Mouse (Mus musculus) kidney, embryonic 16.5 days (tissue): ENCODE measurements around the gene Prex1. TPM values are rescaled to one million over a fixed set of nuclear protein-coding genes. Genes with fewer than 3 reads are reported as not detected.
A peak's percentile ranks its signal among the peaks of the same experiment; 100 is the strongest.

Source experiments
- ATAC-seq: fragments of 200-750 bp; cut with Nextera tagmentation; 2 replicates; pipeline ENCODE4 v1.8.0; 2017; ENCODE audit warnings: moderate TSS enrichment; ENCODE audit not compliant: low FRiP score, low TSS enrichment
- H3K27ac ChIP-seq: fragments of 300-500 bp; sonication (generic); 2 replicates; pipeline ENCODE4 v1.5.1; 2014; ENCODE audit warnings: low read length
- H3K27me3 ChIP-seq: fragments of 300-500 bp; sonication (generic); 2 replicates; pipeline ENCODE4 v1.6.1; 2014; ENCODE audit warnings: low read length, control low read depth, mixed read lengths; ENCODE audit not compliant: insufficient read depth
- H3K36me3 ChIP-seq: fragments of 300-500 bp; sonication (generic); 2 replicates; pipeline ENCODE4 v1.6.1; 2014; ENCODE audit warnings: low read length, control low read depth, mixed read lengths; ENCODE audit not compliant: insufficient read depth
- H3K4me1 ChIP-seq: fragments of 300-500 bp; sonication (generic); 2 replicates; pipeline ENCODE4 v1.6.1; 2014; ENCODE audit warnings: low read length, control low read depth, mixed read lengths; ENCODE audit not compliant: insufficient read depth
- H3K4me2 ChIP-seq: fragments of 300-500 bp; sonication (generic); replicated peaks from 2 replicates; pipeline ENCODE4 v1.6.1; 2014; ENCODE audit warnings: low read depth, low read length
- H3K4me3 ChIP-seq: fragments of 300-500 bp; sonication (generic); 2 replicates; pipeline ENCODE4 v1.5.1; 2014; ENCODE audit warnings: mild to moderate bottlenecking, low read length
- H3K9ac ChIP-seq: fragments of 300-500 bp; sonication (generic); replicated peaks from 2 replicates; pipeline ENCODE4 v1.6.1; 2014; ENCODE audit warnings: low read length
- H3K9me3 ChIP-seq: fragments of 300-500 bp; sonication (generic); 2 replicates; pipeline ENCODE4 v1.6.1; 2016; ENCODE audit warnings: low read length, control low read depth
- WGBS: fragments of 180-500 bp; shearing (Covaris S2); extraction: QIAGEN DNeasy Blood & Tissue Kit; methylation state at CpG from one replicate; pipeline ENCODE4 v1.1.7; 2014; 5-methylcytosine and 5-hydroxymethylcytosine counted together
- polyA plus RNA-seq: library from polyadenylated mRNA; unstranded; fragments of >200 nt; fragmentation: Nextera tagmentation; extraction: Ambion mirVana; gene quantifications from 2 replicates; pipeline ENCODE4 v1.2.1, GENCODE M21; 2015

The Prex1 gene
- polyA plus RNA-seq, 1 experiment from 2014 or later = 15.7 TPM

DNA sequence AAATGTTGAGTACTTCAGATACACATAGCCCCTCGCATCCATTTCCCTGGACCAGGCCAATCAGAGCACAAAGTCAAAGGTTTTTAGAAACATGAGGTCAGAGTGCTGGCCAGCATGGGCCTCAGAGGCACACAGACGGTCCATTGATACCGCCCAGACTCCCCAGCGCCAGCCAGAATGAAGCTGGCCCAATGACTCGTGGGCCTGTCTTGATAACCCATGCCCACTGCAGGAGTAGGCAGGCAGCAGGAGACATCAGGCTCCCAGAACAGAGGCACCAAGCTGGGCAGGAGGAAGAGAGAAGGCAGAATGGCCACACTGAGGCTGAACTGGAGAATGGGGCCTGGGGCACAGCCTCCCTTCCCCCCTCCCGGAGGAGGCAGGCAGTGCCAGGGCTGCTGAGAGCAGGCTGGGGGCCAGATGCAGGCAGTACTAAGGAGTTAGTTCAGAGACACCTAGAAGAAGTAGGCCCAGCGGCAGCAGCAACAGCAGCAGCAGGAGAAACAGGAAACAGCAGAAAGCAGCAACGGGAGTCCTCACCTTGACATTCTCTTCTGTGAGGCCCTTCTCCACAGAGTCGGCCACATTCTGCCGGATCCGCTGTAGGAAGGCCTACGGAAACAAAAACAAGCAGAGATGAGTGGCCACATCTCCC lies 67.1 kb downstream of the Prex1 start:
- H3K9me3 ChIP-seq = no peaks in the 10 kb centered on the region
- no peak overlapping the region for H3K4me2 ChIP-seq
- no peaks in the 10 kb centered on the region for H3K27me3 ChIP-seq
- H3K4me1 ChIP-seq = 0 out of 2 replicates have a peak, but pooled peaks cover 4% of the 10 kb centered on the region
- WGBS = 76% methylated on average over 12 of the region's 12 CpGs
- no peak overlapping the region for H3K4me3 ChIP-seq
- ATAC-seq = no peak
- H3K27ac ChIP-seq = no peak overlapping the region
- H3K9ac ChIP-seq = 0 out of 2 replicates have a peak overlapping the region, but pooled peaks have one; percentile 8
- H3K36me3 ChIP-seq = no peaks in the 10 kb centered on the region

DNA sequence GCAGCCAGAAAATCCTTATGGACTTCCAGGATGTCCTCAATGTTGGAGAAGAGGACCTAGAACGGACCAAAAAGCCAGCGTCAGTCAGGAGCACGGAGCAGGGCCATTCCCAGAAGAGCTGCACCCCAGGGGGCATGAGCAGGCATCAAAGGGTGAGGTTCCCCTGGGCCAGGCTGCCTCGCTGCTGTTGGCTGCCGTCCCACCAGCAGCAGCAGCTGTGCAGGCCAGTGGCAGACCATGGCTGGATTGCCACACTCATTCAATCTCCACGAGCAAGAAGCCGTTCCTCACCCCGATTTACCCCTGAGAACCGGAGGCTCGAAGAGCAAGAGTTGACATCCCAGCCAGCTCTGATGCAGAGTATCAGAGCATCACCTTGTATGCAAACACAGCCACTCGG lies 68.8 kb downstream of the Prex1 start:
- Histone ChIP-seq H3K4me3 (no peak overlapping the region), H3K9me3 (no peaks in the 10 kb centered on the region), H3K27ac (no peak overlapping the region), H3K4me1 (no peaks in the 10 kb centered on the region), H3K4me2 (no peak overlapping the region), H3K27me3 (no peaks in the 10 kb centered on the region), H3K9ac (no peak overlapping the region), H3K36me3 (0 out of 2 replicates have a peak, but pooled peaks cover 6% of the 10 kb centered on the region)
- WGBS = 85% methylated on average over 11 of the region's 11 CpGs
- ATAC-seq = no peak

DNA sequence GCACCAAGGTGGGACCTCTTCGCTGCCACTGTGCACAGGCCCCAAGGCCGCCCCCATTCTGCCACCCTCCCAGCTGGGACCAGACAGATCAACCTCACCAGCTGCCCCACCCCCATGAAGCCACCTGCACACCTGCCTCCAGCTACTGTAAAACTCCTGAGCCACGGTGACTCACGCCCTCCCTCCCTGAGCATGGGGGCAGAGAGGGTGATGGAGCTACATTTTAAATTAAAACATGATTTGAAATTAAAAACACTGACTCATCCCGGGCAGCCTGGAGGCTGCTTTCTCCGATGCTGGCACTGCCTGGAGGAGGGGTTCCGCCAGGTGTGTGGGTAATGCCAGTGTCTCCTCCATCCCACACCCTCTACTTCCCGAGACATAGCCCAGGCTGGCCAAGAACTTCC lies 71.0 kb downstream of the Prex1 start:
- Histone ChIP-seq H3K4me1 (peaks cover under 1% of the 10 kb centered on the region; the same call in 1 of the 2 replicates), H3K27me3 (no peaks in the 10 kb centered on the region), H3K9ac (no peak overlapping the region), H3K9me3 (no peaks in the 10 kb centered on the region), H3K36me3 (0 out of 2 replicates have a peak, but pooled peaks cover 6% of the 10 kb centered on the region), H3K4me3 (no peak overlapping the region), H3K4me2 (no peak overlapping the region), H3K27ac (no peak overlapping the region)
- no peak for ATAC-seq
- WGBS = 88% methylated on average over 8 of the region's 8 CpGs

DNA sequence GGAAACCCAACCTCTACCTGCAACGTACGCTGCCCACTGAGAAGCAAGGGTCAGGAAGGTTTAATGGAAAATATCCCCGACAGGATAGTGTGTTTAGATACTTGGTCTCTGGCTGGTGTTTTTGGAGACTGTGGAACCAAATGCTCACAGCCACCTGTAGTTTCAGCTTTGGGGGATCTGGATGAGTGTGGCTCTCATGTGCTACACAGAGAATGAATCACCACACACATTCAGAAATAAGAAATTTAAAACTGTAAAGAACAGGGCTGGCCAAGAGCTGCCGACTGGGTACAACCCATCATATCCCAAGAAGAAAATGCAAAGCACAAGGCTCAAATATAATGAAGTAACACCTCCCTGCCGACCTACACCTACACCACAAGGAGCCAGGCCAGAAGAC lies 73.9 kb downstream of the Prex1 start:
- H3K27me3 ChIP-seq = no peaks in the 10 kb centered on the region
- ATAC-seq = no peak
- no peak overlapping the region for H3K4me3 ChIP-seq
- H3K4me2 ChIP-seq = no peak overlapping the region
- 81% methylated on average over 5 of the region's 5 CpGs for WGBS
- no peak overlapping the region for H3K9ac ChIP-seq
- H3K9me3 ChIP-seq = no peaks in the 10 kb centered on the region
- peaks cover 10% of the 10 kb centered on the region for H3K4me1 ChIP-seq
- peak overlapping the region; percentile 45; the same call in 1 of the 2 replicates for H3K27ac ChIP-seq
- 0 out of 2 replicates have a peak, but pooled peaks cover 6% of the 10 kb centered on the region for H3K36me3 ChIP-seq

DNA sequence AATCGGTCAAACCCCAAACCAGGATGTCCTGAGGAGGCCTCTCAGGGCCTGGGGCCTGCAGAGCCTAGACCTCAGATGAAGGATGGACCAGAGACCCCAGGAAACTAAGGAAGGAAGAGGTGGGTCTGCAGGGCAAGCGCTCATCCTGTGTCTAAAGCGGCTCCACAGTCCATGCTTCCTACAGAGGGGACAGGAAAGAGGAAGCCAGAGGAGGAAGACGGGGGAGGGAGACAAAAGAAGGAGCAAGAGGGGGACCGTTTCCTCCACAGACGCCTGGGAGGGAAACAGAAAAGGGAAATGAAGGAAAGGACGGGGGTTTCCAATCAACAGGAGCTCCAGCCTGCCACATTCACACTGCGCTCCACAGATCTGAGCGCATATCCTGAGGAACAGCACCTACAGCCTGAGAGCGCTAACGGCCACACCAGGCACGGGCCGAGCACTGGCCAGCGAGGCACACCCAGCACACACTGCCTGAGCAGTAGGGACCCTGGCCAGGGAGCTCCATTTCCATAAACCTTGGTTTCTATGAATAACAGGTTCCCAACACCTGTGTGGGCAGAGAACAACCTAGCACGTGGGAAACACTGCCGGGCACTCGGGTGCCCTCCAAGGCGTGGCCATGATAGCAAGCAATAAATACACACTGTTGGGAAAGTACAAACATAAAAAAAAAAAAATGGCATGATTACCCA lies 74.5 kb downstream of the Prex1 start:
- Histone ChIP-seq H3K9ac (no peak overlapping the region), H3K4me3 (no peak overlapping the region), H3K27ac (peak overlapping the region; percentile 45; the same call in 1 of the 2 replicates), H3K36me3 (0 out of 2 replicates have a peak, but pooled peaks cover 6% of the 10 kb centered on the region), H3K9me3 (no peaks in the 10 kb centered on the region), H3K4me1 (peaks cover 10% of the 10 kb centered on the region), H3K4me2 (no peak overlapping the region), H3K27me3 (no peaks in the 10 kb centered on the region)
- 69% methylated on average over 18 of the region's 18 CpGs for WGBS
- peak; percentile 66 for ATAC-seq

DNA sequence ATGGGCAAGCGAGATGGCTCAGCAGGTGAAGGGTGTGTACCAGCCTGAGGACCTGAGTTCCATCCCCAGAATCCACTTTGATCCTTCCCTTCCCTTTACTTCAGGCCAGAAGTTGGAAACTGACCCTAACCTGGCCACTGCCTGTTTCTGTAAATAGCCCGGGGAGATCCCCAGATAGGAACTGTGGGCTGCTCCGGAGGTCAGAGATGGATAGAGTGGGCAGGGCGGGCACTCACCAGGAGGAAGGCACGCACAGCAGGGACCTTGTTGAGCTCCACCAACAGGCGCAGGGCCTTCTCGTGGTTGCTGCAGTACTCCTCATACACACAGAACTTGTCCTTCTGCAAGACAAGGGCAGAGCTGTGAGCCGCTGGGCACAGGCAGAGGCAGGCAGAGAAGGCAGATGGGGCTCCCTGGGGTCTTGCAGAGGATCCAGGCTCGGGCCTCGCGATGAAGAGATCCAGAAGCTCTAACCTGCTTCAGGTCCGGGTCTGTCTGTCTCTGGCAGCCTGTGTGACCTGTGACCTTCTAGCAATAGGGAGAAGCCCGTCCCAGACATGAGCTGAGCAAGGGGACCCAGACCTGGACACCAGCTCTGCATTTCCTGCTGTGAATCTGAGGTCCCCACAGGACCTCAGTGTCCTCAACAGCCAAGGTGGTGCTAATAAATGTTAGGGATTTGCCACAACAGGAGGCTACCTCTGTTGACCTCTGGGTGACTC lies 75.4 kb downstream of the Prex1 start:
- WGBS = 67% methylated on average over 13 of the region's 13 CpGs
- H3K27ac ChIP-seq = peak overlapping the region; percentile 58
- no peak for ATAC-seq

DNA sequence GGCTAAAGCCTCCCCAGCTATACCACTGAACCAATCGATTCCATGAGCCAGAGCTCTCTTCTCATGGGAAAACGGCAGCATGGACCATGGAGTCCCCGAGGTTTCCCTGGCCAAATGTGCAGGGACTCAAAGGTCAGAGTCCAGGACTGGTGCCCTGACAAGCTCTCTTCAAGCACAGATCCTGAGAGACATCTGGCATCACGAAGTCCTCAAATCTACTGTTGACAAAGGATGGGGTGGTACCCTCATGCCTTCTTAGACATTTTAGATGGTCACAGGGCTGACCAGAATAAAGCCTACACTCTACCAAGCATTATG lies 76.0 kb downstream of the Prex1 start:
- H3K9ac ChIP-seq = no peak overlapping the region
- H3K27ac ChIP-seq = no peak overlapping the region
- no peaks in the 10 kb centered on the region for H3K9me3 ChIP-seq
- H3K4me3 ChIP-seq = no peak overlapping the region
- H3K4me1 ChIP-seq = peaks cover 10% of the 10 kb centered on the region
- H3K4me2 ChIP-seq = no peak overlapping the region
- 63% methylated on average over 4 of the region's 4 CpGs for WGBS
- no peak for ATAC-seq
- no peaks in the 10 kb centered on the region for H3K27me3 ChIP-seq
- 0 out of 2 replicates have a peak, but pooled peaks cover 6% of the 10 kb centered on the region for H3K36me3 ChIP-seq

More for the DNA sequence above, 75.4 kb downstream of the Prex1 start:
- Histone ChIP-seq H3K36me3 (0 out of 2 replicates have a peak, but pooled peaks cover 6% of the 10 kb centered on the region), H3K4me1 (peaks cover 10% of the 10 kb centered on the region), H3K9ac (no peak overlapping the region), H3K9me3 (no peaks in the 10 kb centered on the region), H3K4me3 (no peak overlapping the region), H3K4me2 (no peak overlapping the region), H3K27me3 (no peaks in the 10 kb centered on the region)

DNA sequence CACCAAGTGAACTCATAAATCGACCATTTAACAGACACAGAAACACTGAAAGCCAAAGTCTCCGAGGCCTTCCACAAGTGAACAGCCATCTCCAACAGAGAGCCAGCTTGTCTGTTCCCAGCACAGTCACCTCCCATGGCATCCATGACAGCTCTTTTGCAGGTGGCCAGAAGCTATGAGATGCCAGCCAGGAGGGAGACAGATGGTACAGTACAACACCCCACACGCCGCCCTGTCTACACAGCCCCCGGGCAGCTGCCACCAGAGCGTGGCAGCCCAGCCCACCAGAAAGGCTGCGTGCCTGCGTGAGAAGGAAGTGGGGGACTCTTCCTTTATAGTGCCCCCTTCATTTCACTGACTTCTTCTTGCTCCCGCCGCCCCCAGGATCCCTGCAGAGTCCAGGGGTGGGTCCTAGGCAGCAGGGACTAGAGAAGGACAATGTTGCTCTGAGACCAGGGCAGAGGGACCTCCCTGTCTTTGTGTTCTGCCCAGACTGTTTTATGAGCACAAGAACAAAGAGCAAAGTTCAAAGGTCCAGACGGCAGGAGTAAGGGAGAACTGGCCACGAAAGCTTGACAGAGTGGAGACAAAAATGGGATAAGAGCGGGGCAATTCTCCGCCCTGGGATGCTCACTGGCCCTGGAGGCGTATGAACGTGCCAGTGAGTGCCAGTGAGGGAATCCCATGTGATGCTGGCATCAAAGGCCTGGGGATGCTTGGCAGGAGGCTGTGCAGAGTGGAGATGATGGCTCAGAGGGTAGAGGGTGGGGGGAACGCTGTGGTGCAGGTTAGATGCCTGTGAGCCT lies 76.6 kb downstream of the Prex1 start:
- Histone ChIP-seq H3K4me2 (no peak overlapping the region), H3K27me3 (no peaks in the 10 kb centered on the region), H3K27ac (no peak overlapping the region), H3K9me3 (no peaks in the 10 kb centered on the region), H3K9ac (no peak overlapping the region), H3K4me3 (no peak overlapping the region), H3K36me3 (0 out of 2 replicates have a peak, but pooled peaks cover 6% of the 10 kb centered on the region), H3K4me1 (peaks cover 10% of the 10 kb centered on the region)
- peak; percentile 49; the same call in 1 of the 2 replicates for ATAC-seq
- WGBS = 37% methylated on average over 17 of the region's 17 CpGs

DNA sequence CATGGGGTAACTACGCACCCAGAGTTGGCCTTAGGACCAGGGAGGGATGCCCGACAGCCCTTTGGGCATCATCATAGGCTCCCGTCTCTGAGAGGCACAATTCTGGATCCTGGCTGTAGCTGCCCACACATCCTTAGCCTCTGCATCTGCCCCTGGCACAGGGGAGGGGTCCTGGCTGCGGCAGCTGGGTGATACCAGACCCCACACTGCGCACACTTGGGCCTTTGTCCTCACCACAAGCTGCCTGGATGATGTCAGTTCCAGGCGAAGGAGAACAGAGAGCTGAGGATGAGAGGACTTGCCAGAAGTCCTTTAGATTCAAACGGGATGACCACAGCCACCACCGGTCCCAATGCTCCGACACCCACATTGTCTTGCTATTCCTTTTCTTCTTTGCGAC lies 78.1 kb downstream of the Prex1 start:
- Histone ChIP-seq H3K27me3 (no peaks in the 10 kb centered on the region), H3K4me3 (no peak overlapping the region)
- WGBS = 91% methylated on average over 10 of the region's 10 CpGs

More for the DNA sequence above, 78.1 kb downstream of the Prex1 start:
- Histone ChIP-seq H3K4me2 (no peak overlapping the region), H3K9ac (no peak overlapping the region), H3K4me1 (peaks cover 18% of the 10 kb centered on the region), H3K36me3 (0 out of 2 replicates have a peak, but pooled peaks cover 6% of the 10 kb centered on the region), H3K9me3 (no peaks in the 10 kb centered on the region), H3K27ac (no peak overlapping the region)
- no peak for ATAC-seq
